Mouse (Mus musculus): ENCODE data around the gene Msl2. TPM values are rescaled to one million over a fixed set of nuclear protein-coding genes. Genes with fewer than 3 reads are reported as not detected.

Gene Msl2
- polyA plus RNA-seq (2012; rRNA removed; ENCODE audit: low replicate concordance), result 20.0 and 37.5 TPM in 2 replicates

GRCm38 (mm10) chr9:101073987-101074331, at the start of gene Msl2:
Msl2 (plus strand) TSS chr9:101074101.

DNA sequence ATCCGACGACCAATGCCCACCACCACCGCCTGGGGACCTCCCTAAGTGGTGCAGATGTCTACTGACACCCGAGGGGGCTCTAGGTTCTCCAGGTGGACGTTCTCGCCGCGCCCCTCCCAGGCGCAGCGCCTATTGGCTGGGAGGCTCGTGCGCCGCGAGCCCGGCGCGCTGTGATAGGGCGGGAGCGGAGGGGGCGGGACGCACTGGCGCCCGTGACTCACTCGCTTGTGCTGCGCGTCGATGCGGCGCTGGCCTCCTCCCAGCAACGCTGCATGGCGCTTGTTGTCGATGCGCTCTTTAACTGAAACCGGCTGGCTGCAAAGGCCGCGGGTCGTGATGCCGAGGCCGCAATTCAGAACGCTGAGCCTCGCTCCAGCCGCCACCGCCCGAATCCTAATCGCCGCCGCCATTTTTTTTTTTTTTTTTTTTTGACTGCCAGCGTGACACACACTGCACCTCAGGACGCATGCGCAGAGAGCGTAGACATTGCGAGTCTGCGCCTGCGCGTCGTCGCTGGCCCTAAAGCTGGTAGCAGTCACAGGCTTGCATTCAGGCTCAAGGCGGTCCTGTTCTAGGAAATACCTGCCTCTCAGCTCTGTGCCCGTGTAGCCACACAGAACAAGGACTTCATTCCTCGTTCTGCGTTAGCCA, 39.3 kb upstream of the Msl2 start, which contains the start of gene Pccb:
Pccb (minus strand) TSS at position 451 of the 651 bp plus-strand sequence.

Other genes with a start within 250 kb of the Msl2 start
- 125 and 191 TPM in 2 replicates for gene Pccb, start 39.2 kb upstream of the Msl2 start, polyA plus RNA-seq (2012; rRNA removed; ENCODE audit: low replicate concordance)
- 1.8 and 15.3 TPM in 2 replicates for gene Ppp2r3a, start 177.7 kb downstream of the Msl2 start, polyA plus RNA-seq (2012; rRNA removed; ENCODE audit: low replicate concordance)